In genomic region chr14:26534757-26535479, GRCm38 (mm10) we compare ENCODE assay signal across 8 mouse cellular contexts. TPM values are rescaled to one million over a fixed set of nuclear protein-coding genes. Genes with fewer than 3 reads are reported as not detected.
DNase-seq lines count a peak whose midpoint lies in the region; ATAC-seq lines count a peak whose summit lies in the region.

Slmap (minus strand) TSS chr14:26534931.

- H3K27me3 ChIP-seq in forebrain, embryonic 14.5 days (replicated peaks; ENCODE audit: control insufficient read depth, insufficient read depth, low read length) = no peaks in the 10 kb centered on the region
- no peaks in the 10 kb centered on the region for H3K27me3 ChIP-seq in neural tube, embryonic 15.5 days (replicated peaks)

- DNase-seq in ES-CJ7 (ENCODE audit: low read depth, low spot score) = peak; percentile 99
- peak; percentile 98 for DNase-seq in cerebellum, adult 11 months
- peak; percentile 100 for DNase-seq in forebrain, embryonic 14.5 days (ENCODE audit: low spot score)
- peak; percentile 99 to 100 for DNase-seq in heart, postnatal 14 days
- DNase-seq in layer of hippocampus, adult 11-12 months (ENCODE audit: low spot score) = peak; percentile 99
- peak; percentile 99 to 100 for DNase-seq in lung, adult 18-20 months
- peak; percentile 98 for DNase-seq in testis, postnatal 14 days (ENCODE audit: low spot score)

- H3K4me3 ChIP-seq in forebrain, embryonic 14.5 days (ENCODE audit: low read depth, low read length) = peak within 1 kb of the TSS; percentile 95
- H3K4me3 ChIP-seq in neural tube, embryonic 15.5 days (replicated peaks) = peak within 1 kb of the TSS; percentile 94

- intact Hi-C loops in heart, postnatal 14 days (cut with DNase I) = loop anchor here (2.0 to 5.0 kb wide), 2 partner anchors 42 to 104 kb away; partner anchors contain the start of gene Arf4

- peak within 1 kb of the TSS; percentile 84 for H3K27ac ChIP-seq in forebrain, embryonic 14.5 days (ENCODE audit: low read depth, low read length)
- peak within 1 kb of the TSS; percentile 90 for H3K27ac ChIP-seq in neural tube, embryonic 15.5 days (replicated peaks)

- no peaks in the 10 kb centered on the region for H3K9me3 ChIP-seq in forebrain, embryonic 14.5 days (replicated peaks; ENCODE audit: control insufficient read depth, low read length)
- no peaks in the 10 kb centered on the region for H3K9me3 ChIP-seq in neural tube, embryonic 15.5 days (replicated peaks)

- WGBS in forebrain, embryonic 14.5 days = 18% methylated on average over 22 of the region's 33 CpGs
- 15% methylated on average over 27 of the region's 33 CpGs for WGBS in neural tube, embryonic 15.5 days

- peak within 1 kb of the TSS; percentile 91 for H3K9ac ChIP-seq in forebrain, embryonic 14.5 days (ENCODE audit: low read length)
- peak within 1 kb of the TSS; percentile 92 for H3K9ac ChIP-seq in neural tube, embryonic 15.5 days (replicated peaks)

- no peaks in the 10 kb centered on the region for H3K36me3 ChIP-seq in forebrain, embryonic 14.5 days (ENCODE audit: control insufficient read depth, insufficient read depth, low read length)
- no peaks in the 10 kb centered on the region for H3K36me3 ChIP-seq in neural tube, embryonic 15.5 days

- peaks cover 23% of the 10 kb centered on the region for H3K4me1 ChIP-seq in forebrain, embryonic 14.5 days (ENCODE audit: control insufficient read depth, insufficient read depth, low read length)
- peaks cover 35% of the 10 kb centered on the region for H3K4me1 ChIP-seq in neural tube, embryonic 15.5 days

- peak within 1 kb of the TSS; percentile 90 for H3K4me2 ChIP-seq in forebrain, embryonic 14.5 days (ENCODE audit: low read length)
- peak within 1 kb of the TSS; percentile 73 for H3K4me2 ChIP-seq in neural tube, embryonic 15.5 days

- peak; percentile 97 for ATAC-seq in forebrain, embryonic 14.5 days
- peak; percentile 95 for ATAC-seq in neural tube, embryonic 15.5 days (ENCODE audit: low FRiP score)

RNA-seq across cellular contexts. Expression of gene Slmap, which starts in this region (rescaled TPM):
- polyA plus RNA-seq in forebrain, embryonic 14.5 days (2014; fragmentation: Nextera tagmentation; extraction: Ambion mirVana) = 11.7 and 15.8 TPM in 2 replicates
- 100 to 1,000 TPM; 250 to 282 TPM for total RNA-seq in heart, postnatal 14 days (2021)
- 13.4 and 14.8 TPM in 2 replicates for polyA plus RNA-seq in neural tube, embryonic 15.5 days (2015; fragmentation: Nextera tagmentation; extraction: Ambion mirVana)

Comparison
In these comparisons a context has a peak if more than half of its experiments do, and no peak if none do; other contexts are left out.
1. Peak in every context shown above with its lines: DNase-seq, ATAC-seq, H3K4me3 ChIP-seq and H3K27ac ChIP-seq.